Mouse (Mus musculus) spleen, postnatal 4 days (tissue): ENCODE results near the gene Sirt1.

Experiments used
- DNase-seq, 2 experiments: peaks; one replicate each; pipeline ENCODE4 v3.0.0; 2022; ENCODE audit warnings: low spot score in 2 of 2

Gene Sirt1

DNA sequence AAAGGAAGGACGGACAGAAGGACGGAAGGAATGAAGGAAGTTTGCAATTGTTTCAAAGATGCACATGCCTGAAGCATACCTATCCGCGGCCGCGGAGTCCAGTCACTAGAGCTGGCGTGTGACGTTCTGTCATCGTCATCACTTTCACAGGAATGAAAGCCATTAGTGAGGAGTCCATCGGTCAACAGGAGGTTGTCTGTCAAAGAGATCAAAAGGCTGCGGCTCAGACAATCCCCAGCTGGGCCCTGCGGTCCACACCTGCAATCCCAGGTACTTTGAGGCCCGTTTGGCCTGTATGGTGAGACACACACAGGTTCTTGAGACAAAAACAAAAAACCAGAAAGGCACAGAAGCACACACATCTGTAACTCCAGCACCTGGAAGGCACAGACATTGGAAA, 44.6 kb downstream of the Sirt1 start:
- DNase-seq: no peak

- no peak for DNase-seq
Observed at GRCm38 (mm10) chr10:63327091-63327490, 54.4 kb downstream of the Sirt1 start.

- DNase-seq: no peak
Observed at GRCm38 (mm10) chr10:63313726-63314125, 67.8 kb downstream of the Sirt1 start.

GRCm38 (mm10) chr10:63308582-63309366, 72.7 kb downstream of the Sirt1 start:
- peak; percentile 84 to 96 for DNase-seq

- DNase-seq: peak in 1 of 2 experiments; percentile 41
Observed at GRCm38 (mm10) chr10:63302356-63302755, 79.1 kb downstream of the Sirt1 start.

DNA sequence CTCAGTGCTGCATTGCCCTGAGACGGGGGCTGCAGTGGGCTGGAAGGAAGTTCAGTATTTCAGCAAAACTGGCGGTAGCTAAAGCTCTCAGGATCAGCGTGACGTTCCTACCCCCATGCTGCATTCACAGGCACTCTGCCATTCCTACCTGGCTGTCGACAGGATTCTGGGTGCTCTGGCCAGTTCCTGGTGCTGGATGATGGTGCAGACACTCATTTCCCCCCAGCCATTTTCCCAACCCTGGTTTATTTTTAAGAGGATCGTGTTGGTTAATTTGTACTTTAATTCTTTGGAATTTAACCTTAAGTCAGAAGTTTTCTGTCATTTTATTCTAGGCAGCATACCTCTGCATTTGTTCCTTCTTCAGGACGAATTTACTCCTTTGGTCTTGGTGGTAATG, 98.7 kb downstream of the Sirt1 start:
- DNase-seq: no peak

GRCm38 (mm10) chr10:63282417-63282816, 99.1 kb downstream of the Sirt1 start:
- no peak for DNase-seq

GRCm38 (mm10) chr10:63279851-63280250, 101.7 kb downstream of the Sirt1 start:
- DNase-seq: no peak

GRCm38 (mm10) chr10:63277010-63277409, 104.5 kb downstream of the Sirt1 start:
- DNase-seq: peak in 1 of 2 experiments; percentile 37

GRCm38 (mm10) chr10:63272868-63273267, 108.6 kb downstream of the Sirt1 start:
- no peak for DNase-seq

GRCm38 (mm10) chr10:63272401-63272800, 109.1 kb downstream of the Sirt1 start:
- DNase-seq: no peak
